Mouse (Mus musculus): ENCODE measurements at regions not wholly inside any gene's neighbourhood (a gene's known extent, or its start where the extent isn't known, plus 50 kb on each side); places are given as distances from the start of the nearest gene placed in this dataset.

GRCm38 (mm10) chr17:48814753-48815504 lies 117.2 kb upstream of the Lrfn2 start:
- Histone ChIP-seq H3K4me2 (no peak overlapping the region), H3K9ac (ENCODE audit: low read depth, low read length) (no peak overlapping the region), H3K9me3 (ENCODE audit: control insufficient read depth, low read length) (no peaks in the 10 kb centered on the region), H3K27ac (ENCODE audit: low read depth, low read length) (no peak overlapping the region), H3K4me1 (replicated peaks; ENCODE audit: control insufficient read depth, insufficient read depth, low read length) (no peaks in the 10 kb centered on the region), H3K4me3 (ENCODE audit: low read depth, low read length) (no peak overlapping the region), H3K27me3 (replicated peaks; ENCODE audit: control insufficient read depth, insufficient read depth, low read length) (no peaks in the 10 kb centered on the region), H3K36me3 (ENCODE audit: control insufficient read depth, insufficient read depth, low read length) (no peaks in the 10 kb centered on the region)
- DNase-seq (ENCODE audit: low spot score): no peak
- no peak for ATAC-seq (replicated peaks; ENCODE audit: low FRiP score)
- 67% methylated on average over 15 of the region's 15 CpGs for WGBS

- ATAC-seq (replicated peaks; ENCODE audit: low FRiP score): no peak
- Histone ChIP-seq H3K9ac (ENCODE audit: low read depth, low read length) (no peak overlapping the region), H3K36me3 (ENCODE audit: control insufficient read depth, insufficient read depth, low read length) (no peaks in the 10 kb centered on the region), H3K4me3 (ENCODE audit: low read depth, low read length) (no peak overlapping the region), H3K27me3 (replicated peaks; ENCODE audit: control insufficient read depth, insufficient read depth, low read length) (no peaks in the 10 kb centered on the region), H3K27ac (ENCODE audit: low read depth, low read length) (no peak overlapping the region), H3K9me3 (ENCODE audit: control insufficient read depth, low read length) (no peaks in the 10 kb centered on the region), H3K4me2 (no peak overlapping the region), H3K4me1 (replicated peaks; ENCODE audit: control insufficient read depth, insufficient read depth, low read length) (no peaks in the 10 kb centered on the region)
- 69% methylated on average over 9 of the region's 9 CpGs for WGBS
- DNase-seq (ENCODE audit: low spot score): no peak
Observed at GRCm38 (mm10) chr17:48816588-48817324, 115.4 kb upstream of the Lrfn2 start.

GRCm38 (mm10) chr17:48817551-48817950 lies 114.6 kb upstream of the Lrfn2 start:
- no peak overlapping the region for H3K27ac ChIP-seq (ENCODE audit: low read depth, low read length)
- 75% methylated on average over 13 of the region's 13 CpGs for WGBS

GRCm38 (mm10) chr17:48819703-48820102 lies 112.5 kb upstream of the Lrfn2 start:
- ATAC-seq (replicated peaks; ENCODE audit: low FRiP score): no peak
- Histone ChIP-seq H3K4me1 (replicated peaks; ENCODE audit: control insufficient read depth, insufficient read depth, low read length) (no peaks in the 10 kb centered on the region), H3K9me3 (ENCODE audit: control insufficient read depth, low read length) (no peaks in the 10 kb centered on the region), H3K9ac (ENCODE audit: low read depth, low read length) (no peak overlapping the region), H3K36me3 (ENCODE audit: control insufficient read depth, insufficient read depth, low read length) (no peaks in the 10 kb centered on the region), H3K4me3 (ENCODE audit: low read depth, low read length) (no peak overlapping the region), H3K27me3 (replicated peaks; ENCODE audit: control insufficient read depth, insufficient read depth, low read length) (no peaks in the 10 kb centered on the region), H3K4me2 (no peak overlapping the region), H3K27ac (ENCODE audit: low read depth, low read length) (no peak overlapping the region)
- WGBS: 82% methylated on average over 1 of the region's 1 CpGs
- no peak for DNase-seq (ENCODE audit: low spot score)

More at GRCm38 (mm10) chr17:48817551-48817950, 114.6 kb upstream of the Lrfn2 start:
- no peak overlapping the region for H3K4me2 ChIP-seq
- ATAC-seq (replicated peaks; ENCODE audit: low FRiP score) (no peak), DNase-seq (ENCODE audit: low spot score) (no peak)
- H3K4me1 ChIP-seq (replicated peaks; ENCODE audit: control insufficient read depth, insufficient read depth, low read length): no peaks in the 10 kb centered on the region
- no peaks in the 10 kb centered on the region for H3K27me3 ChIP-seq (replicated peaks; ENCODE audit: control insufficient read depth, insufficient read depth, low read length)
- H3K9me3 ChIP-seq (ENCODE audit: control insufficient read depth, low read length): no peaks in the 10 kb centered on the region
- H3K36me3 ChIP-seq (ENCODE audit: control insufficient read depth, insufficient read depth, low read length): no peaks in the 10 kb centered on the region
- H3K9ac ChIP-seq (ENCODE audit: low read depth, low read length): no peak overlapping the region
- H3K4me3 ChIP-seq (ENCODE audit: low read depth, low read length): no peak overlapping the region

GRCm38 (mm10) chr17:48822101-48822876 lies 109.9 kb upstream of the Lrfn2 start:
- no peaks in the 10 kb centered on the region for H3K27me3 ChIP-seq (replicated peaks; ENCODE audit: control insufficient read depth, insufficient read depth, low read length)
- H3K27ac ChIP-seq (ENCODE audit: low read depth, low read length): no peak overlapping the region
- 87% methylated on average over 20 of the region's 20 CpGs for WGBS
- H3K36me3 ChIP-seq (ENCODE audit: control insufficient read depth, insufficient read depth, low read length): no peaks in the 10 kb centered on the region
- no peak overlapping the region for H3K9ac ChIP-seq (ENCODE audit: low read depth, low read length)
- no peak overlapping the region for H3K4me3 ChIP-seq (ENCODE audit: low read depth, low read length)
- no peak for DNase-seq (ENCODE audit: low spot score)
- ATAC-seq (replicated peaks; ENCODE audit: low FRiP score): no peak
- no peaks in the 10 kb centered on the region for H3K4me1 ChIP-seq (replicated peaks; ENCODE audit: control insufficient read depth, insufficient read depth, low read length)
- no peak overlapping the region for H3K4me2 ChIP-seq
- H3K9me3 ChIP-seq (ENCODE audit: control insufficient read depth, low read length): no peaks in the 10 kb centered on the region

GRCm38 (mm10) chr17:48823921-48824320 lies 108.3 kb upstream of the Lrfn2 start:
- 83% methylated on average over 9 of the region's 9 CpGs for WGBS

GRCm38 (mm10) chr17:48825212-48825913 lies 106.8 kb upstream of the Lrfn2 start:
- Histone ChIP-seq H3K4me3 (ENCODE audit: low read depth, low read length) (no peak overlapping the region), H3K4me2 (no peak overlapping the region), H3K27me3 (replicated peaks; ENCODE audit: control insufficient read depth, insufficient read depth, low read length) (no peaks in the 10 kb centered on the region), H3K36me3 (ENCODE audit: control insufficient read depth, insufficient read depth, low read length) (no peaks in the 10 kb centered on the region), H3K9me3 (ENCODE audit: control insufficient read depth, low read length) (no peaks in the 10 kb centered on the region), H3K4me1 (replicated peaks; ENCODE audit: control insufficient read depth, insufficient read depth, low read length) (no peaks in the 10 kb centered on the region), H3K9ac (ENCODE audit: low read depth, low read length) (no peak overlapping the region), H3K27ac (ENCODE audit: low read depth, low read length) (no peak overlapping the region)
- DNase-seq (ENCODE audit: low spot score): peak; percentile 10
- 48% methylated on average over 9 of the region's 9 CpGs for WGBS
- peak; percentile 39 for ATAC-seq (replicated peaks; ENCODE audit: low FRiP score)

More at GRCm38 (mm10) chr17:48823921-48824320, 108.3 kb upstream of the Lrfn2 start:
- Histone ChIP-seq H3K9me3 (ENCODE audit: control insufficient read depth, low read length) (no peaks in the 10 kb centered on the region), H3K4me2 (no peak overlapping the region), H3K27me3 (replicated peaks; ENCODE audit: control insufficient read depth, insufficient read depth, low read length) (no peaks in the 10 kb centered on the region), H3K36me3 (ENCODE audit: control insufficient read depth, insufficient read depth, low read length) (no peaks in the 10 kb centered on the region), H3K4me1 (replicated peaks; ENCODE audit: control insufficient read depth, insufficient read depth, low read length) (no peaks in the 10 kb centered on the region), H3K4me3 (ENCODE audit: low read depth, low read length) (no peak overlapping the region), H3K27ac (ENCODE audit: low read depth, low read length) (no peak overlapping the region), H3K9ac (ENCODE audit: low read depth, low read length) (no peak overlapping the region)
- DNase-seq (ENCODE audit: low spot score) (no peak), ATAC-seq (replicated peaks; ENCODE audit: low FRiP score) (no peak)

GRCm38 (mm10) chr17:48838297-48838979 lies 93.7 kb upstream of the Lrfn2 start:
- no peak overlapping the region for H3K4me3 ChIP-seq (ENCODE audit: low read depth, low read length)
- no peak overlapping the region for H3K4me2 ChIP-seq
- H3K9me3 ChIP-seq (ENCODE audit: control insufficient read depth, low read length): no peaks in the 10 kb centered on the region
- no peak for DNase-seq (ENCODE audit: low spot score)
- no peaks in the 10 kb centered on the region for H3K4me1 ChIP-seq (replicated peaks; ENCODE audit: control insufficient read depth, insufficient read depth, low read length)
- WGBS: 69% methylated on average over 20 of the region's 20 CpGs
- H3K27ac ChIP-seq (ENCODE audit: low read depth, low read length): no peak overlapping the region
- H3K27me3 ChIP-seq (replicated peaks; ENCODE audit: control insufficient read depth, insufficient read depth, low read length): no peaks in the 10 kb centered on the region
- H3K9ac ChIP-seq (ENCODE audit: low read depth, low read length): no peak overlapping the region
- no peak for ATAC-seq (replicated peaks; ENCODE audit: low FRiP score)
- no peaks in the 10 kb centered on the region for H3K36me3 ChIP-seq (ENCODE audit: control insufficient read depth, insufficient read depth, low read length)

Measured in liver, embryonic 11.5 days (tissue).